In genomic region chr1:138628486-138628885, GRCm38 (mm10) we compare ENCODE assay signal across 21 mouse cellular contexts. TPM values are rescaled to one million over a fixed set of nuclear protein-coding genes. Genes with fewer than 3 reads are reported as not detected.
DNase-seq lines count a peak whose midpoint lies in the region; ATAC-seq and TF ChIP-seq lines count a peak whose summit lies in the region.
"Had no signal": no experiment of that assay in that cellular context is flagged by ENCODE, and none has a peak within 500 bp of the region (broad histone marks: within the 10 kb centered on the region; RNA-seq: fewer than 3 reads in every experiment).

No protein-coding gene starts in this region.

- no peaks in the 10 kb centered on the region for H3K27me3 ChIP-seq in kidney, adult 2 months (replicated peaks; ENCODE audit: control insufficient read depth, insufficient read depth, low read length)
- H3K27me3 ChIP-seq in kidney, embryonic 15.5 days, result no peaks in the 10 kb centered on the region
- no peaks in the 10 kb centered on the region for H3K27me3 ChIP-seq in limb, embryonic 11.5 days (ENCODE audit: control insufficient read depth, insufficient read depth, low read length)
- H3K27me3 ChIP-seq in limb, embryonic 10.5 days (ENCODE audit: low read depth, poor library complexity, severe bottlenecking), result no peaks in the 10 kb centered on the region
- H3K27me3 ChIP-seq: CH12.LX, Patski had no signal

- no peak overlapping the region for H3K4me3 ChIP-seq in kidney, adult 2 months (ENCODE audit: insufficient read depth, low read depth, low read length)
- no peak overlapping the region for H3K4me3 ChIP-seq in kidney, embryonic 15.5 days (replicated peaks)
- H3K4me3 ChIP-seq in limb, embryonic 11.5 days (ENCODE audit: low read depth, low read length), result no peak overlapping the region
- no peak overlapping the region for H3K4me3 ChIP-seq in limb, embryonic 10.5 days

- H3K27ac ChIP-seq in kidney, adult 2 months (ENCODE audit: insufficient read depth, low read depth, low read length), result no peak overlapping the region
- no peak overlapping the region for H3K27ac ChIP-seq in kidney, embryonic 15.5 days
- H3K27ac ChIP-seq in limb, embryonic 11.5 days (replicated peaks; ENCODE audit: low read depth, low read length), result no peak overlapping the region
- H3K27ac ChIP-seq in limb, embryonic 10.5 days, result no peak overlapping the region

- no peaks in the 10 kb centered on the region for H3K9me3 ChIP-seq in kidney, embryonic 15.5 days (replicated peaks)
- H3K9me3 ChIP-seq in limb, embryonic 11.5 days (ENCODE audit: control insufficient read depth, low read length), result no peaks in the 10 kb centered on the region
- H3K9me3 ChIP-seq in limb, embryonic 10.5 days (replicated peaks), result no peaks in the 10 kb centered on the region
- H3K9me3 ChIP-seq: G1E had no signal

- no peaks in the 10 kb centered on the region for H3K36me3 ChIP-seq in kidney, adult 2 months (ENCODE audit: control insufficient read depth, insufficient read depth, low read length)
- H3K36me3 ChIP-seq in kidney, embryonic 15.5 days, result no peaks in the 10 kb centered on the region
- no peaks in the 10 kb centered on the region for H3K36me3 ChIP-seq in limb, embryonic 11.5 days (ENCODE audit: control insufficient read depth, insufficient read depth, low read length)
- no peaks in the 10 kb centered on the region for H3K36me3 ChIP-seq in limb, embryonic 10.5 days
- H3K36me3 ChIP-seq: G1E had no signal

- no peak overlapping the region for H3K9ac ChIP-seq in kidney, embryonic 15.5 days
- no peak overlapping the region for H3K9ac ChIP-seq in limb, embryonic 11.5 days (ENCODE audit: low read length)

- 0 out of 2 replicates have a peak, but pooled peaks cover 4% of the 10 kb centered on the region for H3K4me1 ChIP-seq in kidney, adult 2 months (ENCODE audit: control insufficient read depth, insufficient read depth, low read length)
- no peaks in the 10 kb centered on the region for H3K4me1 ChIP-seq in kidney, embryonic 15.5 days
- no peaks in the 10 kb centered on the region for H3K4me1 ChIP-seq in limb, embryonic 11.5 days (ENCODE audit: control insufficient read depth, insufficient read depth, low read length)
- H3K4me1 ChIP-seq in limb, embryonic 10.5 days, result no peaks in the 10 kb centered on the region

- DNase-seq in kidney, adult 2 months, result peak; percentile 57
- peak; percentile 58 for DNase-seq in kidney, adult 9 months
- no peak for DNase-seq in kidney, adult 11 months
- peak; percentile 12 for DNase-seq in limb, embryonic 11.5 days (ENCODE audit: low spot score)
- no peak for DNase-seq in limb, embryonic 10.5 days (ENCODE audit: low spot score)
- peak; percentile 27 for DNase-seq in NIH3T3 (ENCODE audit: low read depth)
- no peak for DNase-seq in cerebellum, adult 11 months
- DNase-seq: adrenal gland, adult 2 months; adrenal gland, adult 8-10 months; adrenal gland, postnatal 10 days; adrenal gland, postnatal 14 days; adrenal gland, postnatal 25 days; adrenal gland, postnatal 36 days; B cell, adult 2 months; cerebellum, adult 11-12 months; cerebellum, adult 18-20 months; cerebellum, adult 2 months had no signal

- no peak for TF ChIP-seq POLR2A in kidney, adult 2 months (IDR thresholded peaks at IDR 0.05; ENCODE audit: low read depth, low read length)

- ATAC-seq in kidney, embryonic 15.5 days (replicated peaks; ENCODE audit: low FRiP score), result no peak
- ATAC-seq in limb, embryonic 11.5 days (ENCODE audit: insufficient number of reproducible peaks, low FRiP score, low TSS enrichment, low read depth), result no peak
- ATAC-seq: Patski had no signal

- WGBS in kidney, adult 2 months, result 46% methylated on average over 3 of the region's 3 CpGs
- WGBS in kidney, embryonic 15.5 days, result 84% methylated on average over 3 of the region's 3 CpGs
- 79% methylated on average over 3 of the region's 3 CpGs for WGBS in limb, embryonic 11.5 days
- WGBS in limb, embryonic 10.5 days, result 88% methylated on average over 3 of the region's 3 CpGs

- no peak for TF ChIP-seq CTCF in kidney, adult 2 months (conservative IDR thresholded peaks at IDR 0.05; ENCODE audit: insufficient read depth, insufficient read length, low read depth, low read length)

- H3K4me2 ChIP-seq in kidney, embryonic 15.5 days, result no peak overlapping the region
- H3K4me2 ChIP-seq in limb, embryonic 11.5 days (ENCODE audit: low read depth, severe bottlenecking), result no peak overlapping the region

RNA-seq across cellular contexts. Expression of gene Nek7, which starts 8.5 kb away (rescaled TPM):
- polyA plus RNA-seq in kidney, adult 2 months (2012; rRNA removed), result 14.6 and 17.1 TPM in 2 replicates
- polyA plus RNA-seq in kidney, embryonic 15.5 days (2015; fragmentation: Nextera tagmentation; extraction: Ambion mirVana), result 42.7 and 42.8 TPM in 2 replicates
- 37.9 and 39.0 TPM in 2 replicates for polyA plus RNA-seq in limb, embryonic 11.5 days (2014; fragmentation: Nextera tagmentation; extraction: Ambion mirVana)
- polyA plus RNA-seq in limb, embryonic 10.5 days (2016; fragmentation: Nextera tagmentation; extraction: Ambion mirVana), result 26.1 and 34.7 TPM in 2 replicates

Comparison
In these comparisons a context has a peak if more than half of its experiments do, and no peak if none do; other contexts are left out.
1. DNase-seq: peak in kidney, adult 2 months (single experiment), kidney, adult 9 months (single experiment), limb, embryonic 11.5 days (single experiment) and NIH3T3 (single experiment); none in kidney, adult 11 months (single experiment), limb, embryonic 10.5 days (single experiment) and cerebellum, adult 11 months (single experiment).